Mouse (Mus musculus) bone marrow, adult 2 months (tissue): Measurements from ENCODE around the gene Rasal2.

Experiments used
- CTCF ChIP-seq: fragments of 200-500 bp; IDR thresholded peaks from 2 replicates; pipeline ENCODE4 v1.5.1; 2011; ENCODE audit warnings: low read length, control low read depth; ENCODE audit not compliant: control insufficient read depth, insufficient read depth
- POLR2A ChIP-seq: fragments of 200-500 bp; IDR thresholded peaks from 2 replicates; pipeline ENCODE4 v1.6.1; 2011; ENCODE audit warnings: low read depth, mild to moderate bottlenecking, control low read depth, low read length, borderline replicate concordance; ENCODE audit not compliant: control insufficient read depth

DNA sequence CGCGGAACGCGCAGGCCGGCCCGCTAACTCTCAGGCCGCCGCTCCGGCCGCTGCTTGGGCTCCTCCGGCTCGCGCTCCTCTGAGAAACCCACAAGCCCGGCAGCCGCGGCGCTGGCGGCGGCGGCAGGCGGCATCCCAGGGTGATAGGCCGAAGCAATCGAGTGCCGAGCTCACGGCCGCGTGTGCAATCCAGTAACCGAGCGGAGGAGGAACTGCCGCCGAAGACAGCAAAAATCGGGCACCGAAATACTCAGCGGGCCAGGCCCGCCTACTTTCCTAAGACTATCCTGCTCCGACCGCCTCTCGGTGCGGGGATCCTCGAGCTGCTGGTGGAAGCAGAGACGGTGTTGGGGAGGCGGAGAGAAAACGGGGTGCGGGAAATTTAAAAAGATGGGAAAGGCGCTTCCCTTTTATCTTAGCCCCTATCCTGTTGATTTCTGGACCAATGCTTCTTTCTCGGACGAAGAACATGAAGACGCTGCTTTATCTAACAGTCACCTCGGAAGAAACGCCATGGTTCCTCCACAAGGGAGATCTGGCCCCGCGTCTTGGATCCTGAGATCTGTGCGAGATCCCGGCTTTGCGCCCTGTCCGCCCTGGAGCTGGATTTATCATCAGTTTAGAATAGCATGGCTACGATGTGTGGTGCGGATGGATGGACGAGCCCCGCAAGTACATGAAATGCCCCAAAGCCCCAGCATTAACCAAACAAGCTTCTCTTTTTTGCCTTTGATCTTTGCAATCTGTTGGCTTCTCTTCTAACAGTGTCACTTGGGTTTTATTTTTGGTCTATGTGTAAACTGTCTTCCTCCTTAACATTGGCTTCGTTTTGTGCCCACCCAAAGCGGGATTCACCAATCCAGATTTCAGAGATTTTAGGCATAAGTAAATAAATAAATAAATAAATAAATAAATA, at the start of gene Rasal2:
- peak; percentile 32; the same call in 1 of the 2 replicates for TF ChIP-seq POLR2A
- TF ChIP-seq CTCF, result no peak
